Mouse (Mus musculus) heart, postnatal 0 days (tissue): ENCODE data around the gene Zfp90. TPM values are rescaled to one million over a fixed set of nuclear protein-coding genes. Genes with fewer than 3 reads are reported as not detected.
"Not testable (repeated sequence)": the region's sequence is repeated elsewhere in the genome, so short reads cannot be mapped to it uniquely, and the experiment has no call there.

ENCODE experiments used
- ATAC-seq: fragments of 200-750 bp; cut with Nextera tagmentation; 2 replicates; pipeline ENCODE4 v1.8.0; 2017; ENCODE audit warnings: low read depth, moderate number of reproducible peaks, moderate library complexity; ENCODE audit not compliant: insufficient read depth
- DNase-seq: peaks from one replicate; pipeline ENCODE4 v3.0.0-alpha.2; 2016; ENCODE audit warnings: low spot score
- H3K27ac ChIP-seq: fragments of 300-500 bp; sonication (generic); 2 replicates; pipeline ENCODE4 v1.5.1; 2014; ENCODE audit warnings: low read depth, mild to moderate bottlenecking
- H3K27me3 ChIP-seq: fragments of 300-500 bp; sonication (generic); 2 replicates; pipeline ENCODE4 v1.6.1; 2014; ENCODE audit warnings: low read length, mixed read lengths; ENCODE audit not compliant: control insufficient read depth, insufficient read depth
- H3K36me3 ChIP-seq: fragments of 300-500 bp; sonication (generic); replicated peaks from 2 replicates; pipeline ENCODE4 v1.6.1; 2014; ENCODE audit warnings: low read length, mixed read lengths; ENCODE audit not compliant: control insufficient read depth, insufficient read depth
- H3K4me1 ChIP-seq: fragments of 300-500 bp; sonication (generic); 2 replicates; pipeline ENCODE4 v1.6.1; 2014; ENCODE audit warnings: antibody characterized with exemption; ENCODE audit not compliant: control insufficient read depth, insufficient read depth
- H3K4me2 ChIP-seq: fragments of 300-500 bp; sonication (generic); 2 replicates; pipeline ENCODE4 v1.6.1; 2014; ENCODE audit warnings: low read depth, mild to moderate bottlenecking, low read length, moderate library complexity
- H3K4me3 ChIP-seq: fragments of 300-500 bp; sonication (generic); 2 replicates; pipeline ENCODE4 v1.5.1; 2014; ENCODE audit warnings: low read depth, low read length
- H3K9ac ChIP-seq: fragments of 300-500 bp; sonication (generic); replicated peaks from 2 replicates; pipeline ENCODE4 v1.6.1; 2014; ENCODE audit warnings: low read depth, low read length, mixed read lengths
- H3K9me3 ChIP-seq: fragments of 300-500 bp; sonication (generic); replicated peaks from 2 replicates; pipeline ENCODE4 v1.6.1; 2016; ENCODE audit warnings: low read length; ENCODE audit not compliant: control insufficient read depth
- CTCF ChIP-seq: IDR thresholded peaks from 2 replicates; pipeline ENCODE4 v1.5.1; 2016; ENCODE audit warnings: antibody characterized with exemption, control low read depth, low read depth
- EP300 ChIP-seq: IDR thresholded peaks from 2 replicates; pipeline ENCODE4 v1.6.1; 2016; ENCODE audit warnings: antibody characterized with exemption, low read depth
- whole genome bisulfite sequencing: fragments of 180-500 bp; shearing (Covaris S2); extraction: QIAGEN DNeasy Blood & Tissue Kit; methylation state at CpG from one replicate; pipeline ENCODE4 v1.1.7; 2014; 5-methylcytosine and 5-hydroxymethylcytosine counted together
- polyA plus RNA-seq: library from polyadenylated mRNA; unstranded; fragments of >200 nt; fragmentation: Nextera tagmentation; extraction: Ambion mirVana; gene quantifications from 2 replicates; pipeline ENCODE4 v1.2.1, GENCODE M21; 2015
- total RNA-seq: library from RNA; depleted of rRNA; stranded (reverse); fragments of >200 nt; gene quantifications from 2 replicates; pipeline ENCODE4 v1.2.3, GENCODE M21; 2014; ENCODE audit warnings: low replicate concordance

Gene Zfp90
- total and polyA plus RNA-seq, 2 experiments from 2014 or later, result 10.7 to 11.5 TPM

GRCm38 (mm10) chr8:106411783-106412451, 3.2 kb upstream of the Zfp90 start:
- Histone ChIP-seq H3K27me3 (no peaks in the 10 kb centered on the region), H3K9me3 (no peaks in the 10 kb centered on the region), H3K9ac (no peak overlapping the region), H3K4me2 (no peak overlapping the region), H3K36me3 (no peaks in the 10 kb centered on the region), H3K4me1 (peaks cover 11% of the 10 kb centered on the region; the same call in 1 of the 2 replicates), H3K27ac (no peak overlapping the region), H3K4me3 (no peak overlapping the region)
- ATAC-seq (no peak), DNase-seq (peak; percentile 69)
- TF ChIP-seq CTCF (peak; percentile 80), EP300 (no peak)
- WGBS, result 14% methylated on average over 14 of the region's 14 CpGs

DNA sequence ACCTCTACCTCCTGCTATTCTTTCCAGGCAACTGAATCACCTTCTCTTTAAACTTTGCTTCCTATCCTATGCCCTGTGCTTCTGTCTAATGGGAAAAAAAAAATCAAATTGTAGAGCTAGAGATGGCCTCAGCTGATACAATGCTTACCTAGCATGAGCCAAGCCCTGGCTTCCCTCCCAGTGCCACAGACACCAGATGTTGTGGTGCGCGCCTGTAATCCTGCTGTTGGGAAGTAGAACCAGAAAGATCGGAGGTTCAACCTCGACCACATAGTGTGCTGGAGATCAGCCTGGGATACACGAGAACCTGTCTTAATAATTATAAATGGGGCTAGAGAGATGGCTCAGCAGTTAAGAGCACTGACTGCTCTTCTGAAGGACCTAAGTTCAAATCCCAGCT, 2.6 kb downstream of the Zfp90 start:
- Histone ChIP-seq H3K4me1 (peaks cover 4% of the 10 kb centered on the region; the same call in 1 of the 2 replicates), H3K27ac (no peak overlapping the region), H3K9me3 (peaks cover 15% of the 10 kb centered on the region), H3K4me3 (no peak overlapping the region), H3K9ac (no peak overlapping the region), H3K27me3 (no peaks in the 10 kb centered on the region), H3K4me2 (no peak overlapping the region), H3K36me3 (peaks cover 44% of the 10 kb centered on the region)
- ATAC-seq, result no peak
- no peak for DNase-seq
- 97% methylated on average over 5 of the region's 5 CpGs for WGBS
- TF ChIP-seq CTCF, result no peak
- TF ChIP-seq EP300, result no peak

- H3K27me3 ChIP-seq, result peaks cover 8% of the 10 kb centered on the region; the same call in 1 of the 2 replicates
- H3K4me3 ChIP-seq, result no peak overlapping the region
- no peak for TF ChIP-seq CTCF
- no peak for TF ChIP-seq EP300
- no peaks in the 10 kb centered on the region for H3K4me1 ChIP-seq
- H3K9me3 ChIP-seq, result peaks cover 7% of the 10 kb centered on the region
- no peak overlapping the region for H3K9ac ChIP-seq
- DNase-seq, result no peak
- no peak overlapping the region for H3K27ac ChIP-seq
- ATAC-seq, result no peak
- 29% methylated on average over 12 of the region's 12 CpGs for WGBS
- no peak overlapping the region for H3K4me2 ChIP-seq
- H3K36me3 ChIP-seq, result peaks cover 5% of the 10 kb centered on the region
Measured at GRCm38 (mm10) chr8:106431088-106431487, 16.0 kb downstream of the Zfp90 start.

DNA sequence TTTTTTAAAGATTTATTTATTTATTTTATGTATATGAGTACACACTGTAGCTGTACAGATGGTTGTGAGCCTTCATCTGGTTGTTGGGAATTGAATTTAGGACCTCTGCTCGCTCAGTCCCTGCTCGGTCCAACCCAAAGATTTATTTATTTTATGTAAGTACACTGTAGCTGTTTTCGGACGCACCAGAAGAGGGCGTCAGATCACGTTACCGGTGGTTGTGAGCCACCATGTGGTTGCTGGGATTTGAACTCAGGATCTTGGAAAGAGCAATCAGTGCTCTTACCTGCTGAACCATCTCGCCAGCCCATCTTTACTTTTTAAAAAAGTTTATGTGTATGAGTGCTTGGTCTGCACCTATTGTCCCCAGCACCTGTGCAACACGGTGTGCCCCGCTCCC, 16.8 kb downstream of the Zfp90 start:
- not testable (repeated sequence) for H3K4me3 ChIP-seq, H3K27ac ChIP-seq, DNase-seq, H3K36me3 ChIP-seq, H3K27me3 ChIP-seq, H3K9ac ChIP-seq, H3K9me3 ChIP-seq, H3K4me2 ChIP-seq, H3K4me1 ChIP-seq, ATAC-seq
- WGBS, result 60% methylated on average over 10 of the region's 10 CpGs

DNA sequence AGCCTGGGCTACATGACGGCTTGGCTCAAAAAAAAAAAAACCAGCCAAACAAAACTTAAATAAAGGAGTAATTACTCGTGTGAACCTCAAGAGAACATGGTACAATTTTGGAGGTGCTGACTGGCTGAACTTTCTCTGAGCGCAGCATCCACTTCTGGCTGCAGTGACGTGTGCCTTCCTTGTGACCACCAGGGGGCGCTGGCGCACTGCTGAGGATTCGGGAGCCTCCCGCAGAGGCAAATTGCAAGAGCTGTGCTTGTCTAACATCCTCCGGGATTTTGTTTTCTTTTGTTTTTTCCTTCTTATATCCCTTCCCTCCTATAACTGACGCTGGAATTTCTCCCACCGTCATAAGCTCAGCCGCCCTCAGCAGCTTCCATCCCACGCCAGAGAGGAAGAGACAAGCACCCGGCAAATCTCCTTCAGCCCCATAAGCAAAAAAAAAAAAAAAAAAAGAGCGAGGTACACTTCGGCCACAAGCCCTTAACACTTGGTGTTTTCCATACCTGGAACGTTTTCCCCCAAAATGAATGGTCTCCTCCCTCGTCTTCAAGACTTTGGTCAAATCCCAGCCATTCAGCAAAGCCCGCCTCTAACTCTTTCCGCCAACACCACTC, 17.9 kb downstream of the Zfp90 start:
- H3K9me3 ChIP-seq, result no peaks in the 10 kb centered on the region
- no peak overlapping the region for H3K27ac ChIP-seq
- DNase-seq, result peak; percentile 84
- ATAC-seq, result peak; percentile 62
- no peaks in the 10 kb centered on the region for H3K4me1 ChIP-seq
- H3K4me3 ChIP-seq, result peak overlapping the region; percentile 42
- H3K9ac ChIP-seq, result peak overlapping the region; percentile 26; the same call in 1 of the 2 replicates
- peak overlapping the region; percentile 62 for H3K4me2 ChIP-seq
- no peaks in the 10 kb centered on the region for H3K36me3 ChIP-seq
- TF ChIP-seq EP300 (no peak), CTCF (peak; percentile 98)
- WGBS, result 7% methylated on average over 20 of the region's 20 CpGs
- H3K27me3 ChIP-seq, result peaks cover 8% of the 10 kb centered on the region; the same call in 1 of the 2 replicates

DNA sequence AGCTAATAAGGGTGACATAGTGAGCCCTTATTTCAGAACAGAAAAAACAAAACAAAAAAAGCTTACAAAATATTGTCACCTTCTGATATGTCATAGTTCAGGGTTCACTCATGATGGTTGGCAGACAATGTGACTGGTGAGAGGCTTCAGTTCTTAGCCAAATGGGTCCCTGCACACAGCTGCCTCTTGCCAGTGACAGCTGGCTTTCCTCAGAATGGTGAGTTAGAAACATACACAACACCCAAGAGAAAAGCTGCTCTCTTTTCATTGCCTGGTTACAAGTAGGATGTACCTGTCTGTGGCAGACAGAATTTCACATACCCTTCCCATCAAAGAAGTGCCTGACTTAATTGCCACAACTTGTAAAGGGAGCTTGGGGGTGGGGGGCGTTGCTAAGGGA, 18.5 kb downstream of the Zfp90 start:
- H3K27ac ChIP-seq, result no peak overlapping the region
- no peak for TF ChIP-seq EP300
- no peak for TF ChIP-seq CTCF
- no peak for DNase-seq
- no peak overlapping the region for H3K4me3 ChIP-seq
- H3K9ac ChIP-seq, result no peak overlapping the region
- H3K36me3 ChIP-seq, result no peaks in the 10 kb centered on the region
- H3K9me3 ChIP-seq, result no peaks in the 10 kb centered on the region
- peaks cover 8% of the 10 kb centered on the region; the same call in 1 of the 2 replicates for H3K27me3 ChIP-seq
- H3K4me1 ChIP-seq, result no peaks in the 10 kb centered on the region
- H3K4me2 ChIP-seq, result no peak overlapping the region
- WGBS, result 50% methylated on average over 1 of the region's 1 CpGs
- no peak for ATAC-seq
